Mouse (Mus musculus) liver, embryonic 15.5 days (tissue): ENCODE data around the gene OR5BS1P. TPM values are rescaled to one million over a fixed set of nuclear protein-coding genes. Genes with fewer than 3 reads are reported as not detected.

Source experiments
- ATAC-seq: fragments of 200-750 bp; cut with Nextera tagmentation; 2 replicates; pipeline ENCODE4 v1.8.0; 2017; ENCODE audit warnings: moderate number of reproducible peaks, mild to moderate bottlenecking, moderate library complexity; ENCODE audit not compliant: insufficient read depth
- H3K27ac ChIP-seq: fragments of 300-500 bp; sonication (generic); replicated peaks from 2 replicates; pipeline ENCODE4 v1.5.1; 2015; ENCODE audit warnings: mild to moderate bottlenecking, inconsistent platforms
- H3K27me3 ChIP-seq: fragments of 300-500 bp; sonication (generic); 2 replicates; pipeline ENCODE4 v1.6.1; 2015; ENCODE audit warnings: mild to moderate bottlenecking, inconsistent platforms
- H3K36me3 ChIP-seq: fragments of 300-500 bp; sonication (generic); replicated peaks from 2 replicates; pipeline ENCODE4 v1.6.1; 2015; ENCODE audit warnings: moderate library complexity, mild to moderate bottlenecking, inconsistent platforms
- H3K4me1 ChIP-seq: fragments of 300-500 bp; sonication (generic); replicated peaks from 2 replicates; pipeline ENCODE4 v1.6.1; 2015; ENCODE audit warnings: inconsistent platforms
- H3K4me2 ChIP-seq: fragments of 300-500 bp; sonication (generic); 2 replicates; pipeline ENCODE4 v1.6.1; 2015; ENCODE audit warnings: moderate library complexity, mild to moderate bottlenecking, inconsistent platforms
- H3K4me3 ChIP-seq: fragments of 300-500 bp; sonication (generic); replicated peaks from 2 replicates; pipeline ENCODE4 v1.5.1; 2015; ENCODE audit warnings: mild to moderate bottlenecking, inconsistent platforms
- H3K9ac ChIP-seq: fragments of 300-500 bp; sonication (generic); 2 replicates; pipeline ENCODE4 v1.6.1; 2015; ENCODE audit warnings: moderate library complexity, mild to moderate bottlenecking, inconsistent platforms
- H3K9me3 ChIP-seq: fragments of 300-500 bp; sonication (generic); replicated peaks from 2 replicates; pipeline ENCODE4 v1.6.1; 2016; ENCODE audit warnings: inconsistent platforms
- WGBS: fragments of 180-500 bp; shearing (Covaris S2); methylation state at CpG from one replicate; pipeline ENCODE4 v1.1.7; 2015; ENCODE audit warnings: mixed read lengths; ENCODE audit not compliant: insufficient replicate concordance; 5-methylcytosine and 5-hydroxymethylcytosine counted together
- polyA plus RNA-seq: library from polyadenylated mRNA; unstranded; fragments of >200 nt; fragmentation: Nextera tagmentation; extraction: Ambion mirVana; gene quantifications from 2 replicates; pipeline ENCODE4 v1.2.1, GENCODE M21; 2015

The OR5BS1P gene
- polyA plus RNA-seq, 1 experiment from 2014 or later: not detected

DNA sequence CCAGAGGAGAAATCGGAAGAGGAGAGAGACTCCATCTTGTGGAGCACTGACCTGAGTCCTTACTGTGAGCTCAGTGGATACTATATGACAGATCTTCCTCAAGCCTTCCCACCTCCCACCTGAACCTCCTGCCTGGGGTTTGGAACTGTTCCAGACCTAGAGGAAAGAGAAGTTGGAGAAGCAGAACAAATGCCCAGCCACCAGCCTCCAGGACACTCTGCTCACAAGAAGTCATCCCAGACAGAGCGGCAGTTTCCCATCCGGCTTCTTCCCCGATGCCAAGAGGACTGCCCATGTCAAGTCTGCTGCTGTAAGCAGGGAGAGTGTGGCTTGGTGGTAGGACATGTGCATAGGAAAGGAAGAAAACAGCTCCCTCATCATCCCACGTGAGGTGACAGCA lies 6.6 kb downstream of the OR5BS1P start:
- no peak for ATAC-seq
- Histone ChIP-seq H3K4me3 (no peak overlapping the region), H3K4me1 (no peaks in the 10 kb centered on the region), H3K9ac (no peak overlapping the region), H3K4me2 (no peak overlapping the region), H3K27ac (no peak overlapping the region), H3K9me3 (no peaks in the 10 kb centered on the region), H3K27me3 (no peaks in the 10 kb centered on the region), H3K36me3 (no peaks in the 10 kb centered on the region)
- 68% methylated on average over 5 of the region's 5 CpGs for WGBS

DNA sequence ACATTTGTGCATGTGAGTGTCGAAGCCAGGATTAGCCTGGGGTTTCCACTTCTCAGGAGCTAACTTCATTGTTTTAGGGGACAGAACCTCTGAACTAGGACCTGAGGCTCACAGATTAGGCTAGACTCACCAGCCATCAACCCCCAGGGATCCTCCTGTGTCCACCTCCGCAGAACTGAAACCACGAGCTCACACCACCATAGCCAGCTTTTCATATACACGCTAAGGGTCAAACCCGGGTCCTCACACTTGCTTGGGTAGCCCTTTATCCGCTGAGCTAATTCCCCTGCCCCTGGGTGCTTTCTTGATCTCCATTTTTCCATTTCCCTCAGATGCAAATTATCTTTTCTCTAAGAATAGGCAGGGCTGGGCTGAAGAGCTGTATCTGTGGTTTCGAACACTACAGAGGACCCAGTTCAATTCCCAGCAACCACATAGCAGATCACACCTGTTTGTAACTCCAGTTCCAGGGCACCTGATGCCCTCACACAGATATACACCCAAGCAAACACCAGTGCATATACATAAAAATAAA lies 9.9 kb downstream of the OR5BS1P start:
- no peaks in the 10 kb centered on the region for H3K36me3 ChIP-seq
- 58% methylated on average over 7 of the region's 7 CpGs for WGBS
- ATAC-seq: no peak

GRCm38 (mm10) chr15:98482701-98483100 lies 13.0 kb downstream of the OR5BS1P start, which contains the start of gene Lalba:
Lalba (minus strand) TSS chr15:98482721.
- no peaks in the 10 kb centered on the region for H3K4me1 ChIP-seq

More for the DNA sequence above, 9.9 kb downstream of the OR5BS1P start:
- H3K27me3 ChIP-seq: no peaks in the 10 kb centered on the region
- no peaks in the 10 kb centered on the region for H3K4me1 ChIP-seq
- no peak overlapping the region for H3K4me3 ChIP-seq
- no peak overlapping the region for H3K4me2 ChIP-seq
- no peaks in the 10 kb centered on the region for H3K9me3 ChIP-seq
- H3K27ac ChIP-seq: no peak overlapping the region
- H3K9ac ChIP-seq: no peak overlapping the region

DNA sequence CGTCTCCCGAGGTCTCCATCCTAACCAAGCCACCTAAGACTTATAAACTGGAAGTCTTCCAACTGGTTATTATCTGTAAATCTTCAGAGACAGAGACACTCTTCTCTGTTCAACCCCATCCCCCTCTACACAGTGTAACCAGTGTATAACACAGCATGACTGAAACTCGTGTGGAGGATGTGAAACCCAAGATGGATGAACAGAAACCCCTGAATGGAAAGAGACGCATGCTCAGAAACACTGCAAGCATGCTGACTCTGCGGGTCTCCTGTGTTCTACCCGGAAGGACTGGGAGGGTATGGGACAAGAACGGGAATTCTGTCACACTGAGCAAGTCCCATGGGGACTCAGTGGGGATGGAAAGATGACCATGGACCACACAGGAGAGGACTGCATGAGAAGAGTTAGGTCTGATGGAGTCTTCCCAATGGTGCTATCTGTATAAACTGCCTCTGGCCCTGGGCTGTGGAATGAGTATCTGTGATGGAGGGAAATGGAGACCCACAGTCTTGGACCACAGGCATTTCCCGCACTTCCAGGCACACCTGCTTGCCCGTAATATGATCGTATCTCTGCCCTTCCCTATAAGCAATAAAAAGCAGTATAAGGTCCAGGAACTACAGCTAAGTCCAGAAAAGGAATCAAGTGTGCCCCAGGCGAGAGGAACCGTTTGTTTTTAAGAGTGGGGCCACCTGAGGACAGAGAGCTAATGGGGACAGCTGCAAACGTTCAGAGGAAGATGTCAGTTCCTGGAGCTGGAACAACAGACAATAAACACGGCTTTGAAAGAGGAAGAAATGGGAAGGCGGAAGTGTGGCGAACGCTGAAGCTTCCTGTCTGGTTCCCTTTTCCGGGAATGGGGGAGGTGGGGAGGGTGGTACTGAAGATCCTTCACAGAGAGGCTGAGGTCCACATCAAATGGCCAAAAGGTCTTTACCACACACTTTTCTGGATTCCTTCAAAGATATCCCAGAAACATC lies 14.5 kb downstream of the OR5BS1P start:
- H3K4me2 ChIP-seq: no peak overlapping the region
- H3K27me3 ChIP-seq: no peaks in the 10 kb centered on the region
- no peaks in the 10 kb centered on the region for H3K36me3 ChIP-seq
- no peak for ATAC-seq
- H3K9me3 ChIP-seq: no peaks in the 10 kb centered on the region
- H3K4me1 ChIP-seq: no peaks in the 10 kb centered on the region
- 31% methylated on average over 18 of the region's 18 CpGs for WGBS
- H3K9ac ChIP-seq: no peak overlapping the region
- H3K27ac ChIP-seq: no peak overlapping the region
- no peak overlapping the region for H3K4me3 ChIP-seq

More at GRCm38 (mm10) chr15:98482701-98483100, 13.0 kb downstream of the OR5BS1P start, which contains the start of gene Lalba:
- 48% methylated on average over 3 of the region's 3 CpGs for WGBS
- ATAC-seq: no peak
- Histone ChIP-seq H3K9ac (no peak within 1 kb of the TSS), H3K27me3 (no peaks in the 10 kb centered on the region), H3K27ac (no peak within 1 kb of the TSS), H3K4me2 (no peak within 1 kb of the TSS), H3K36me3 (no peaks in the 10 kb centered on the region), H3K4me3 (no peak within 1 kb of the TSS), H3K9me3 (no peaks in the 10 kb centered on the region)

DNA sequence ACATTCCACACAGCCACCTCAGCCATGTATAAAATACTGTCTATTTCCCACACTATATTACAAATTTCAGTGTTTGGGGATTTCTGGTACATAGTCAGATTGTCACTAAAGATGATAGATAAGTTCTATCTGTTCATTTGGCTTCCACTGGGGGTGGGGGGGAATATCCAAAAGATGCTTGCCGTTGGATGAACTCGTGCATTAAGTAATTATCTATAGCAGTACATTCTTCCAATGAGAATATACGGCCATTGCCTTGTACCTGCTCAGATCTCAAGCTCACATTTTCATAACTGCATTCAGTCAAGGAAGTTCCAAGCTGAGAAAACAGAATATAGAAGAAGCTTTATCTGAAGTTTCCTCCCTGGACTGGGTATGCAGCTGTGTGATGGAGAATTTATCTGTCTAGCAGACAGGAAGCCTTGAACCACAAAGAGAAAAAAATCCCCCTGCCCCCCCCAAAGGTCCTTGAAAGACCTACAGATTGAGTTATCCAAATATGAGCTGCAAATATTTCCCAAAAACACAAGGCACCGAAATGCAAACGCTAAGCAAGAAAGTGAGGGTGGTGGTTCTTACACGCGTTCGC lies 16.8 kb downstream of the OR5BS1P start:
- no peak overlapping the region for H3K27ac ChIP-seq
- no peak overlapping the region for H3K9ac ChIP-seq
- ATAC-seq: no peak
- no peaks in the 10 kb centered on the region for H3K36me3 ChIP-seq
- 47% methylated on average over 8 of the region's 8 CpGs for WGBS
- H3K4me2 ChIP-seq: no peak overlapping the region
- H3K9me3 ChIP-seq: no peaks in the 10 kb centered on the region
- no peak overlapping the region for H3K4me3 ChIP-seq
- no peaks in the 10 kb centered on the region for H3K4me1 ChIP-seq
- no peaks in the 10 kb centered on the region for H3K27me3 ChIP-seq

DNA sequence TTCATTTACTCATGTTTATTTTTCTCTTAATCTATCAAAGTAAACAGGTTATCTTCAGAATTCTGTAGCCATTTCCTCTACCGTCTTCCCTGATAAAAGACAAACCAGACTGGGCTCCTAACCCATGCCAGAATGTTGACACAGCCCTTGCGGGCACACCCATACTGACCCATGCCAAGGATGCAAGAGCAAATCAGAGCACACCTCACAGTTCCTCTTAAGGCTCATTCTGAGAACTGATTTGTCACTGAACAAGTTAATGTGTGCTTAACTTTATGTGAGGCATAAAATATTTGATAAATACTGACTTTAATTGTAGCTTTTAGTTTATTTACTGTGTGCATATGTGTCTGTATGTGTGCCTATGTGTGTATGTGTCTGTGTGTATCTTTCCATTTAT lies 21.6 kb downstream of the OR5BS1P start:
- H3K4me3 ChIP-seq: no peak overlapping the region
- H3K36me3 ChIP-seq: no peaks in the 10 kb centered on the region
- no peaks in the 10 kb centered on the region for H3K27me3 ChIP-seq
- WGBS: 53% methylated on average over 2 of the region's 2 CpGs
- H3K27ac ChIP-seq: no peak overlapping the region
- H3K9ac ChIP-seq: no peak overlapping the region
- H3K4me1 ChIP-seq: no peaks in the 10 kb centered on the region
- H3K4me2 ChIP-seq: no peak overlapping the region
- no peak for ATAC-seq
- no peaks in the 10 kb centered on the region for H3K9me3 ChIP-seq

DNA sequence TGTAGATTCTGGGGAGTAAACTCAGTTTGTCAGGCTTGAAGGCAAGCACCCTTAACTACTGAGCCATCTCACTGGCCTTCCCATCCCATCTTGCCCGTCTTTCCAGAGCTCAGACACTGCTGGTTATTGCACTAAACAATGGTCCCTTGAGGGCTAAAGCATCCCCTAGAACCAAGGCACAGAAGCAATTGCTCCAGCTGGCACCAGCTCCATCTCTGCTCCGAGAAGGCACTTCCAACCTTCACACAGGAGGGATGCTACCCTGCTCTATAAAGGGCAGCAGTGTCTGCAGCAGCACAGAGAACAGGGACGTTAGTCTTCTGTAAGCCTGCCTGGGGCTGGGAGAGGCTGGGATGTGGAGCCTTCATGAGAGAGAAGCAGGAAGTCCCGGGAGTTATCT lies 22.4 kb downstream of the OR5BS1P start, which contains the start of gene Olfr279:
Olfr279 (plus strand) TSS at position 301 of the 400 bp plus-strand sequence.
- ATAC-seq: no peak
- 41% methylated on average over 4 of the region's 4 CpGs for whole genome bisulfite sequencing
- no peaks in the 10 kb centered on the region for H3K27me3 ChIP-seq
- no peak within 1 kb of the TSS for H3K27ac ChIP-seq
- H3K9me3 ChIP-seq: no peaks in the 10 kb centered on the region
- H3K36me3 ChIP-seq: no peaks in the 10 kb centered on the region
- no peak within 1 kb of the TSS for H3K9ac ChIP-seq
- H3K4me3 ChIP-seq: no peak within 1 kb of the TSS
- no peak within 1 kb of the TSS for H3K4me2 ChIP-seq
- no peaks in the 10 kb centered on the region for H3K4me1 ChIP-seq

DNA sequence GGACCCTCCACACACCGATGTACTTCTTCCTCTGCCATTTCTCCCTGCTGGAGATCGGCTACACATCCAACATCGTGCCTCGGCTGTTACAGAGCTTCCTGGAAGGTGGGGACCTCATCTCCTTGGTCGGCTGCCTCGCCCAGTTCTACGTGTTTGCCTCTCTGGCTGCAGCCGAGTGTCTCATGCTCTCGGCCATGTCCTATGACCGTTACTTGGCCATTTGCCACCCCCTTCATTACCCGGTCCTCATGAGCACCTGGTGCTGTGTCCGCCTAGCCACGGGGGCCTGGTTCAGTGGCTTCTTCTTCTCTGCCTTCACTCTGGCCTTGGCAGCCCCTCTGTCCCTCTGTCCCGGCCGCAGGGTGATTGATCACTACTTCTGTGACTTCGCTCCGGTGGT lies 27.9 kb downstream of the OR5BS1P start:
- no peaks in the 10 kb centered on the region for H3K4me1 ChIP-seq
- H3K27ac ChIP-seq: no peak overlapping the region
- H3K36me3 ChIP-seq: no peaks in the 10 kb centered on the region
- no peak overlapping the region for H3K4me2 ChIP-seq
- no peak for ATAC-seq
- H3K4me3 ChIP-seq: no peak overlapping the region
- 75% methylated on average over 17 of the region's 17 CpGs for WGBS
- H3K27me3 ChIP-seq: no peaks in the 10 kb centered on the region
- no peaks in the 10 kb centered on the region for H3K9me3 ChIP-seq
- no peak overlapping the region for H3K9ac ChIP-seq

GRCm38 (mm10) chr15:98503317-98503716 lies 33.6 kb downstream of the OR5BS1P start:
- WGBS: 71% methylated on average over 3 of the region's 3 CpGs
- H3K9ac ChIP-seq: no peak overlapping the region
- ATAC-seq: no peak

GRCm38 (mm10) chr15:98504514-98504913 lies 34.8 kb downstream of the OR5BS1P start:
- Histone ChIP-seq H3K9ac (no peak overlapping the region), H3K4me2 (no peak overlapping the region), H3K27ac (no peak overlapping the region), H3K36me3 (no peaks in the 10 kb centered on the region), H3K9me3 (no peaks in the 10 kb centered on the region), H3K4me3 (no peak overlapping the region), H3K4me1 (no peaks in the 10 kb centered on the region), H3K27me3 (no peaks in the 10 kb centered on the region)
- no peak for ATAC-seq
- WGBS: 11% methylated on average over 18 of the region's 18 CpGs

More at GRCm38 (mm10) chr15:98503317-98503716, 33.6 kb downstream of the OR5BS1P start:
- Histone ChIP-seq H3K4me3 (no peak overlapping the region), H3K36me3 (no peaks in the 10 kb centered on the region), H3K4me1 (no peaks in the 10 kb centered on the region), H3K4me2 (no peak overlapping the region), H3K27ac (no peak overlapping the region), H3K27me3 (no peaks in the 10 kb centered on the region), H3K9me3 (no peaks in the 10 kb centered on the region)
